Mouse (Mus musculus) kidney, embryonic 16.5 days (tissue): ENCODE data around the gene Ercc5. TPM values are rescaled to one million over a fixed set of nuclear protein-coding genes. Genes with fewer than 3 reads are reported as not detected.

Experiments used
- ATAC-seq: fragments of 200-750 bp; cut with Nextera tagmentation; 2 replicates; pipeline ENCODE4 v1.8.0; 2017; ENCODE audit warnings: moderate TSS enrichment; ENCODE audit not compliant: low FRiP score, low TSS enrichment
- H3K27ac ChIP-seq: fragments of 300-500 bp; sonication (generic); 2 replicates; pipeline ENCODE4 v1.5.1; 2014; ENCODE audit warnings: low read length
- H3K27me3 ChIP-seq: fragments of 300-500 bp; sonication (generic); 2 replicates; pipeline ENCODE4 v1.6.1; 2014; ENCODE audit warnings: low read length, control low read depth, mixed read lengths; ENCODE audit not compliant: insufficient read depth
- H3K36me3 ChIP-seq: fragments of 300-500 bp; sonication (generic); 2 replicates; pipeline ENCODE4 v1.6.1; 2014; ENCODE audit warnings: low read length, control low read depth, mixed read lengths; ENCODE audit not compliant: insufficient read depth
- H3K4me1 ChIP-seq: fragments of 300-500 bp; sonication (generic); 2 replicates; pipeline ENCODE4 v1.6.1; 2014; ENCODE audit warnings: low read length, control low read depth, mixed read lengths; ENCODE audit not compliant: insufficient read depth
- H3K4me2 ChIP-seq: fragments of 300-500 bp; sonication (generic); replicated peaks from 2 replicates; pipeline ENCODE4 v1.6.1; 2014; ENCODE audit warnings: low read depth, low read length
- H3K4me3 ChIP-seq: fragments of 300-500 bp; sonication (generic); 2 replicates; pipeline ENCODE4 v1.5.1; 2014; ENCODE audit warnings: mild to moderate bottlenecking, low read length
- H3K9ac ChIP-seq: fragments of 300-500 bp; sonication (generic); replicated peaks from 2 replicates; pipeline ENCODE4 v1.6.1; 2014; ENCODE audit warnings: low read length
- H3K9me3 ChIP-seq: fragments of 300-500 bp; sonication (generic); 2 replicates; pipeline ENCODE4 v1.6.1; 2016; ENCODE audit warnings: low read length, control low read depth
- WGBS: fragments of 180-500 bp; shearing (Covaris S2); extraction: QIAGEN DNeasy Blood & Tissue Kit; methylation state at CpG from one replicate; pipeline ENCODE4 v1.1.7; 2014; 5-methylcytosine and 5-hydroxymethylcytosine counted together
- polyA plus RNA-seq: library from polyadenylated mRNA; unstranded; fragments of >200 nt; fragmentation: Nextera tagmentation; extraction: Ambion mirVana; gene quantifications from 2 replicates; pipeline ENCODE4 v1.2.1, GENCODE M21; 2015

Ercc5 gene
- 16.2 and 17.1 TPM in 2 replicates for polyA plus RNA-seq

DNA sequence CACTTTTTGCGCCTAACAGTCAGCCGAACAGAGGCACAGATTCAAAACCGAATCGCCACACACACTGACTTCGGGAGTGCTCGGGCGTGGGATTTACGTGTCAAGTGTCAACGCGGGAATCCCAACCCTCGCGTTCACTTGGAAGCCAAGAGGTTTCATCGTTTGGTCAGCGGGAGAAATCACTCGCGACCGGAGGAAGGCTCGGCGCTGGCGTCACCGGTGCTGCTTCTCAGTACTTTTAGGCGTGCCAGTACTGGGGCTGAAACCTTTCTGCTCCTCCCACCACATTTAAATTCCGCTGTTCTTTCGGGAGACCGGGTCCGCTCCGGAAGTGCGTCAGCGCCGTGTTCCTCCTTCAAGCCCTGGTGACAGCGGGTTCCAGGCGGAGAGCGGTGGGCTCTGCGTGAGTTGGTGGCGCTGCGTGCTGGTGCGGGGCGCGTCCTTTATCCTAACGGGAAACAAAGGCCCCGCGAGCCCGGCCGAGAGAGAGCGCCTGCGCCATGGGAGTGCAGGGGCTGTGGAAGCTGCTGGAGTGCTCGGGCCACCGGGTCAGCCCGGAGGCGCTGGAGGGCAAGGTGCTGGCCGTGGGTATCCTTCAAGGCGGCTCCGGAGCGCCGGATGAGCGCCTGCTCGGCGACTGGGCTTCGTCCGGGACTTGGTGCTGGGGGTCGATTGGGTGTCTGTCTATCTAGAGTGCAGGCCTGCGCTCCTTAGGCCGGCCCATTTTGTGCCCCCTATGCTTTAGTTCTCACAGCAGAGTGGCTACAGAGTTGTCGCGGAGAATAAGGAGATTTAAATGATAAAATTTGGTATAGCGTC, at the start of gene Ercc5:
TSS of gene Ercc5 (plus strand) at position 182 of the 819 bp plus-strand sequence.
- H3K27ac ChIP-seq, result peak within 1 kb of the TSS; percentile 95
- peaks cover 10% of the 10 kb centered on the region; the same call in 1 of the 2 replicates for H3K36me3 ChIP-seq
- peak within 1 kb of the TSS; percentile 92 for H3K4me3 ChIP-seq
- no peaks in the 10 kb centered on the region for H3K27me3 ChIP-seq
- peak within 1 kb of the TSS; percentile 96 for H3K9ac ChIP-seq
- H3K9me3 ChIP-seq, result no peaks in the 10 kb centered on the region
- H3K4me1 ChIP-seq, result peaks cover 7% of the 10 kb centered on the region
- peak within 1 kb of the TSS; percentile 79 for H3K4me2 ChIP-seq
- WGBS, result under 1% methylated on average over 66 of the region's 66 CpGs
- peak; percentile 97 for ATAC-seq

DNA sequence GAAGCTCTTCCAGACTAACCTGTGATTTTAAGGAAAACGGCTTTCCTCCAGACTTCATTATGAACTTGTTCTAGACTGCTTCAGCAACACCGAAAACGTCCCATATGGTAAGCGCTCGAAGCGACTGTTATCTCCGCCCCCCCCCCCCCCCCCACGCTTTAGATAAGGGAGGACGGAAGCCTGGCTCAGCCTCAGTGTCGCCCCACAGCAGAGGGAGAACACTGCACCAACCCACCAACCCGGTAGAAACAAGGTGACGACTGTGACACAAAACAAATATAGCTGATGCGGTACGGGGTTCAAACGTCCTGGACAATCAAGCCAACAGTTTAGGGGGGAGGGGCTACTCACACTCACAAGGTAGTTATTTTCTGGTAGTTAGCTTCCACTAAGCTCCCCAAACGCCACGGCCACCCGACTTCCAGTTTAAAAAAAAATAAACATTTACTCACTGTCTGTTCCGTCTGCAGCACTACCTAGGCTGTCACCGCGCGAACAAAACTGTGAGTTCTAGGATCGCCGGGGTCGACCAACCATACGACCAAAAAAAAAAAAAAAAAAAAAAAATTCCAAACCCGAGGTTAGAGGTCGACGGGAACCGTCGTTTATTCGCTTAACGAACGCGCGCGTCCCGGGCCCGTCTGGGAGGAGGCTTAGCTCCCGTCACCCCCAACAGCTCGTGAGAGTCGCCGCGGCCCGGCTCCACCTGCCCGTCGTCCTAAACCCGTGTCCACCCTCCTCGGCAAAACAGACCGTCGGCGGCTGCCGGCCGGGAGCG, 45.9 kb upstream of the Ercc5 start:
- H3K36me3 ChIP-seq, result peaks cover 19% of the 10 kb centered on the region
- no peaks in the 10 kb centered on the region for H3K9me3 ChIP-seq
- H3K27ac ChIP-seq, result peak overlapping the region; percentile 96
- H3K9ac ChIP-seq, result peak overlapping the region; percentile 81
- WGBS, result under 1% methylated on average over 55 of the region's 55 CpGs
- peak overlapping the region; percentile 92 for H3K4me3 ChIP-seq
- no peaks in the 10 kb centered on the region for H3K27me3 ChIP-seq
- ATAC-seq, result peak; percentile 88
- peaks cover 11% of the 10 kb centered on the region for H3K4me1 ChIP-seq
- H3K4me2 ChIP-seq, result peak overlapping the region; percentile 66

- peak within 1 kb of the TSS; percentile 92 for H3K4me3 ChIP-seq
- under 1% methylated on average over 55 of the region's 55 CpGs for WGBS
- H3K9me3 ChIP-seq, result no peaks in the 10 kb centered on the region
These were observed 45.3 kb upstream of the Ercc5 start, which contains the start of gene Tex30 for GRCm38 (mm10) chr1:44102259-44102717. Gene Tex30 (minus strand): TSS chr1:44102441.

DNA sequence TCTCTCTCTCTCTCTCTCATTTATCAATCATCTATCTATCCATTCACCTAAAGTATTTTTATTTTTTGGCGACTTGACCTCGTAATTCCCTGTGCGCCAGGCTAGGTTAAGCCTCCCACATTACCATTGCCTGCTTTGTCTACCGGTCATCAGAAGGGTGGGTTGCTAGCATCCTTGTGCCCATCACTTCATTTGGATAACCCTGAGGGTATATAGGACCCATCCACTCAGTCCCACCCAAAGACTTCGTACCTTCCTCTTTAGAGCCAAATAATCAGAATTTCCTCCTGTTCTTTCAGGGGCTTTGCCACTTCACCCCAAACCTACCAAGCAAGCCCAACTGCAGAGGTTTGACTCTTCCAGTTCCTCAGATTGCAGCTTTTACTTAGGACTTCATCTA, 44.6 kb upstream of the Ercc5 start:
- no peaks in the 10 kb centered on the region for H3K27me3 ChIP-seq
- peak overlapping the region; percentile 58 for H3K9ac ChIP-seq
- peak overlapping the region; percentile 66 for H3K4me2 ChIP-seq
- H3K4me1 ChIP-seq, result peaks cover 11% of the 10 kb centered on the region
- no peaks in the 10 kb centered on the region for H3K9me3 ChIP-seq
- WGBS, result 16% methylated on average over 5 of the region's 5 CpGs
- H3K4me3 ChIP-seq, result peak overlapping the region; percentile 92
- 0 out of 2 replicates have a peak, but pooled peaks have one; percentile 46 for ATAC-seq
- peaks cover 17% of the 10 kb centered on the region for H3K36me3 ChIP-seq
- no peak overlapping the region for H3K27ac ChIP-seq

More at GRCm38 (mm10) chr1:44102259-44102717, 45.3 kb upstream of the Ercc5 start, which contains the start of gene Tex30:
- ATAC-seq, result peak; percentile 98
- Histone ChIP-seq H3K27ac (peak within 1 kb of the TSS; percentile 96), H3K9ac (peak within 1 kb of the TSS; percentile 81), H3K4me1 (peaks cover 11% of the 10 kb centered on the region), H3K36me3 (peaks cover 16% of the 10 kb centered on the region), H3K4me2 (peak within 1 kb of the TSS; percentile 66), H3K27me3 (no peaks in the 10 kb centered on the region)

GRCm38 (mm10) chr1:44117571-44117970, 30.0 kb upstream of the Ercc5 start:
- ATAC-seq, result no peak
- Histone ChIP-seq H3K4me2 (peak overlapping the region; percentile 46), H3K4me1 (peaks cover 13% of the 10 kb centered on the region), H3K4me3 (peak overlapping the region; percentile 24), H3K27me3 (no peaks in the 10 kb centered on the region), H3K9me3 (no peaks in the 10 kb centered on the region), H3K9ac (0 out of 2 replicates have a peak overlapping the region, but pooled peaks have one; percentile 48), H3K36me3 (peaks cover 23% of the 10 kb centered on the region), H3K27ac (no peak overlapping the region)

GRCm38 (mm10) chr1:44118239-44119054, 29.1 kb upstream of the Ercc5 start, which contains the start of the genes Kdelc1 and Bivm:
Gene Kdelc1 (minus strand): TSS chr1:44118808.
Gene Bivm (plus strand): TSS chr1:44118957.
- peak within 1 kb of the TSS; percentile 98 for H3K27ac ChIP-seq
- H3K4me2 ChIP-seq, result peak within 1 kb of the TSS; percentile 65
- H3K4me1 ChIP-seq, result peaks cover 13% of the 10 kb centered on the region
- under 1% methylated on average over 39 of the region's 39 CpGs for WGBS
- peak within 1 kb of the TSS; percentile 86 for H3K9ac ChIP-seq
- H3K36me3 ChIP-seq, result peaks cover 15% of the 10 kb centered on the region; the same call in 1 of the 2 replicates
- no peaks in the 10 kb centered on the region for H3K9me3 ChIP-seq
- H3K27me3 ChIP-seq, result no peaks in the 10 kb centered on the region
- peak within 1 kb of the TSS; percentile 78 for H3K4me3 ChIP-seq
- peak; percentile 98 for ATAC-seq

DNA sequence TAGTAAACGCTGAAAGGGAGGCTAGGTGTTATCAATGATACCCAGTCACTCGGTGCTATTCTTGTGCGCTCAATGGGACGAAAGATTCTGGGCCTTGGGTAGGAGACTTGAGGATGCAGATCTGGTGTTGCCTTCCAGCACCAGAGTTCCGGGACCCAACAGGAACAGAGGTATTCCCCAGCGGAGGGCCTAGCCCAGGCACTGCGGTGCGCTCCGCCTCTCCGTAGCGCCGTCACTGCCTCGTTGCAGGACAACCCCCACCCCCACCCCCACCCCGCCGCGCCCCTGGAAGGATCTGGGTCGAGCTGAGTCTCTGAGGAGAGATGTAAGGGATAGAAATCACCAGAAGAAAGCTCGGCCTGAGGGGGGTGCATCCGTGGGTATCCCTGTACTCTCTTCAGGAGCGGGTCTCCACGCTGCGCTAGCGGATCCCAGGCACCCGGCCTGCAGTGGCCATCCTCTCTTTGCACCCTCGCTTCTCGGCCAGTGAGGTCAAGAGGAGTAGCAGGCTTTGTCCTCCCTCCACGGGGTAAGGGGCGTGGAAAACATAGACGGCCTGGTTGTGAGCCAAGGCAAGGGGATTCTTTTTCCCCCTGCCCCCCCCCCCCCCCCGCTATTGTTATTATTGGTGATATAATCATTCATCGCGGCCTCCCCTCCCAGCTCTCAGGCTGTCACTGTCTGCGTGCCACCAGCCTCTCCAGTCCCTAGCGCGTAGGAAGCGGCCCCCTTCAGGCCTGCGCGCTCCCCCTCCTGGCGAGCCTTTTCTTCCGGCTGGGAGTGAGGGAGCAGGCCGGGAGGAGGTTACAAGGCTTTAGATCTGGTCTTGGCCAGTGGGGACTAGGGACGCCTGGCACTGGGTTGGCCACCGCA, 28.1 kb upstream of the Ercc5 start:
- peak; percentile 90 for ATAC-seq
- under 1% methylated on average over 42 of the region's 43 CpGs for WGBS

GRCm38 (mm10) chr1:44120074-44120406, 27.5 kb upstream of the Ercc5 start:
- ATAC-seq, result peak; percentile 49
- 5% methylated on average over 6 of the region's 6 CpGs for WGBS
- H3K27me3 ChIP-seq, result no peaks in the 10 kb centered on the region
- peaks cover 13% of the 10 kb centered on the region for H3K4me1 ChIP-seq
- no peaks in the 10 kb centered on the region for H3K9me3 ChIP-seq
- peak overlapping the region; percentile 98 for H3K27ac ChIP-seq
- peak overlapping the region; percentile 78 for H3K4me3 ChIP-seq
- H3K9ac ChIP-seq, result peak overlapping the region; percentile 86
- peaks cover 12% of the 10 kb centered on the region; the same call in 1 of the 2 replicates for H3K36me3 ChIP-seq
- peak overlapping the region; percentile 65 for H3K4me2 ChIP-seq

More for the DNA sequence above, 28.1 kb upstream of the Ercc5 start:
- peak overlapping the region; percentile 98 for H3K27ac ChIP-seq
- H3K9me3 ChIP-seq, result no peaks in the 10 kb centered on the region
- H3K36me3 ChIP-seq, result peaks cover 15% of the 10 kb centered on the region; the same call in 1 of the 2 replicates
- H3K4me1 ChIP-seq, result peaks cover 13% of the 10 kb centered on the region
- peak overlapping the region; percentile 78 for H3K4me3 ChIP-seq
- peak overlapping the region; percentile 65 for H3K4me2 ChIP-seq
- H3K27me3 ChIP-seq, result no peaks in the 10 kb centered on the region
- peak overlapping the region; percentile 86 for H3K9ac ChIP-seq
